Mouse (Mus musculus) spleen, adult 2 months (tissue): ENCODE measurements around the gene Aip.

Experiments
- CTCF ChIP-seq: fragments of 200-500 bp; IDR thresholded peaks from 2 replicates; pipeline ENCODE4 v1.5.1; 2011; ENCODE audit warnings: mild to moderate bottlenecking, inconsistent platforms; ENCODE audit not compliant: insufficient read depth, insufficient read length, insufficient replicate concordance; ENCODE audit errors: extremely low read depth
- POLR2A ChIP-seq: fragments of 200-500 bp; IDR thresholded peaks from 2 replicates; pipeline ENCODE4 v1.6.1; 2011; ENCODE audit warnings: low read depth, low read length, inconsistent platforms

DNA sequence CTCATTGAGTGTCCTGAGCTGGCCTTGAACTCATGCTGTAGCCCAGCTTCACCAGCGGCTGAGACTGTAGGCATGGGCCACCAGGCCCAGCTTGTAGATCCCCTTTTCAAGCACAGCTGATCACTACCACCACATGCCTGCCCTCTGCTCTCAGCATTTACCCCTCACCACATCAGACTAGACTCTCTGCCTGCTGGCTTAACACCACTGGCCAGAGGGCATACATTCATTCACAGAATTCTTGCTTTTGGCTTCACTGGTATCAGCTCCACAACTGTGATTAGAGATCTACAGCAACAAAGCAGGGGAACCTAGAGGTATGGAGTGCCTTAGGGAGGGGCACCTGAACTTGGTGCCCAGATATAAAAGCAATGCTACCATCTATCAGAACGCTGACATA is 5.2 kb downstream of the Aip start:
- TF ChIP-seq CTCF (no peak), POLR2A (no peak)
